Mouse (Mus musculus) heart, embryonic 16.5 days (tissue): ENCODE results near the gene Mob3c. TPM values are rescaled to one million over a fixed set of nuclear protein-coding genes. Genes with fewer than 3 reads are reported as not detected.

Experiments used
- ATAC-seq: fragments of 200-750 bp; cut with Nextera tagmentation; replicated peaks from 2 replicates; pipeline ENCODE4 v1.8.0; 2017; ENCODE audit warnings: moderate number of reproducible peaks; ENCODE audit not compliant: insufficient read depth, low FRiP score; ENCODE audit errors: extremely low read depth
- H3K27ac ChIP-seq: fragments of 300-500 bp; sonication (generic); 2 replicates; pipeline ENCODE4 v1.5.1; 2014; ENCODE audit warnings: mild to moderate bottlenecking, low read length, control low read depth, moderate library complexity
- H3K27me3 ChIP-seq: fragments of 300-500 bp; sonication (generic); 2 replicates; pipeline ENCODE4 v1.6.1; 2014; ENCODE audit warnings: low read length, mixed read lengths; ENCODE audit not compliant: control insufficient read depth, insufficient read depth
- H3K36me3 ChIP-seq: fragments of 300-500 bp; sonication (generic); 2 replicates; pipeline ENCODE4 v1.6.1; 2014; ENCODE audit not compliant: control insufficient read depth, insufficient read depth
- H3K4me1 ChIP-seq: fragments of 300-500 bp; sonication (generic); 2 replicates; pipeline ENCODE4 v1.6.1; 2014; ENCODE audit warnings: low read length, mixed read lengths; ENCODE audit not compliant: control insufficient read depth, insufficient read depth
- H3K4me2 ChIP-seq: fragments of 300-500 bp; sonication (generic); 2 replicates; pipeline ENCODE4 v1.6.1; 2014; ENCODE audit warnings: low read depth, mild to moderate bottlenecking, control low read depth, low read length
- H3K4me3 ChIP-seq: fragments of 300-500 bp; sonication (generic); 2 replicates; pipeline ENCODE4 v1.5.1; 2014; ENCODE audit warnings: mild to moderate bottlenecking, control low read depth, low read length
- H3K9ac ChIP-seq: fragments of 300-500 bp; sonication (generic); 2 replicates; pipeline ENCODE4 v1.6.1; 2014; ENCODE audit warnings: low read length, control low read depth
- H3K9me3 ChIP-seq: fragments of 300-500 bp; sonication (generic); replicated peaks from 2 replicates; pipeline ENCODE4 v1.6.1; 2016; ENCODE audit warnings: low read length; ENCODE audit not compliant: control insufficient read depth
- WGBS: fragments of 180-500 bp; shearing (Covaris S2); extraction: QIAGEN DNeasy Blood & Tissue Kit; methylation state at CpG from one replicate; pipeline ENCODE4 v1.1.7; 2014; 5-methylcytosine and 5-hydroxymethylcytosine counted together
- polyA plus RNA-seq: library from polyadenylated mRNA; unstranded; fragments of >200 nt; fragmentation: Nextera tagmentation; extraction: Ambion mirVana; gene quantifications from 2 replicates; pipeline ENCODE4 v1.2.1, GENCODE M21; 2015

The Mob3c gene
- polyA plus RNA-seq, 1 experiment from 2014 or later: 9.2 TPM

GRCm38 (mm10) chr4:115855609-115856008, 27.7 kb downstream of the Mob3c start:
- Histone ChIP-seq H3K9ac (no peak overlapping the region), H3K27ac (no peak overlapping the region)

GRCm38 (mm10) chr4:115856282-115856681, 28.4 kb downstream of the Mob3c start:
- 54% methylated on average over 4 of the region's 4 CpGs for WGBS
- H3K4me2 ChIP-seq: no peak overlapping the region
- H3K27ac ChIP-seq: no peak overlapping the region
- H3K9ac ChIP-seq: no peak overlapping the region
- no peaks in the 10 kb centered on the region for H3K27me3 ChIP-seq
- peaks cover 17% of the 10 kb centered on the region for H3K36me3 ChIP-seq
- H3K9me3 ChIP-seq: no peaks in the 10 kb centered on the region
- peaks cover 2% of the 10 kb centered on the region; the same call in 1 of the 2 replicates for H3K4me1 ChIP-seq
- no peak for ATAC-seq
- no peak overlapping the region for H3K4me3 ChIP-seq

More at GRCm38 (mm10) chr4:115855609-115856008, 27.7 kb downstream of the Mob3c start:
- peaks cover 2% of the 10 kb centered on the region; the same call in 1 of the 2 replicates for H3K4me1 ChIP-seq
- no peak overlapping the region for H3K4me3 ChIP-seq
- H3K9me3 ChIP-seq: no peaks in the 10 kb centered on the region
- WGBS: 58% methylated on average over 4 of the region's 4 CpGs
- ATAC-seq: no peak
- peaks cover 13% of the 10 kb centered on the region for H3K36me3 ChIP-seq
- H3K27me3 ChIP-seq: no peaks in the 10 kb centered on the region
- no peak overlapping the region for H3K4me2 ChIP-seq

GRCm38 (mm10) chr4:115857293-115857883, 29.5 kb downstream of the Mob3c start:
- Histone ChIP-seq H3K4me3 (no peak overlapping the region), H3K4me1 (peaks cover 2% of the 10 kb centered on the region; the same call in 1 of the 2 replicates), H3K27ac (no peak overlapping the region), H3K4me2 (no peak overlapping the region), H3K9me3 (no peaks in the 10 kb centered on the region), H3K9ac (no peak overlapping the region), H3K27me3 (no peaks in the 10 kb centered on the region), H3K36me3 (peaks cover 19% of the 10 kb centered on the region)
- WGBS: 71% methylated on average over 9 of the region's 9 CpGs
- no peak for ATAC-seq

GRCm38 (mm10) chr4:115863352-115863751, 35.5 kb downstream of the Mob3c start:
- Histone ChIP-seq H3K4me2 (no peak overlapping the region), H3K4me3 (no peak overlapping the region), H3K27ac (no peak overlapping the region), H3K9me3 (no peaks in the 10 kb centered on the region), H3K27me3 (no peaks in the 10 kb centered on the region), H3K4me1 (no peaks in the 10 kb centered on the region), H3K36me3 (peaks cover 22% of the 10 kb centered on the region), H3K9ac (no peak overlapping the region)
- no peak for ATAC-seq
- 82% methylated on average over 7 of the region's 7 CpGs for WGBS

GRCm38 (mm10) chr4:115863880-115864279, 36.0 kb downstream of the Mob3c start:
- Histone ChIP-seq H3K36me3 (peaks cover 22% of the 10 kb centered on the region), H3K4me2 (no peak overlapping the region), H3K9me3 (no peaks in the 10 kb centered on the region), H3K4me1 (no peaks in the 10 kb centered on the region), H3K4me3 (no peak overlapping the region), H3K9ac (no peak overlapping the region), H3K27me3 (no peaks in the 10 kb centered on the region), H3K27ac (no peak overlapping the region)
- no peak for ATAC-seq
- WGBS: 65% methylated on average over 10 of the region's 10 CpGs

DNA sequence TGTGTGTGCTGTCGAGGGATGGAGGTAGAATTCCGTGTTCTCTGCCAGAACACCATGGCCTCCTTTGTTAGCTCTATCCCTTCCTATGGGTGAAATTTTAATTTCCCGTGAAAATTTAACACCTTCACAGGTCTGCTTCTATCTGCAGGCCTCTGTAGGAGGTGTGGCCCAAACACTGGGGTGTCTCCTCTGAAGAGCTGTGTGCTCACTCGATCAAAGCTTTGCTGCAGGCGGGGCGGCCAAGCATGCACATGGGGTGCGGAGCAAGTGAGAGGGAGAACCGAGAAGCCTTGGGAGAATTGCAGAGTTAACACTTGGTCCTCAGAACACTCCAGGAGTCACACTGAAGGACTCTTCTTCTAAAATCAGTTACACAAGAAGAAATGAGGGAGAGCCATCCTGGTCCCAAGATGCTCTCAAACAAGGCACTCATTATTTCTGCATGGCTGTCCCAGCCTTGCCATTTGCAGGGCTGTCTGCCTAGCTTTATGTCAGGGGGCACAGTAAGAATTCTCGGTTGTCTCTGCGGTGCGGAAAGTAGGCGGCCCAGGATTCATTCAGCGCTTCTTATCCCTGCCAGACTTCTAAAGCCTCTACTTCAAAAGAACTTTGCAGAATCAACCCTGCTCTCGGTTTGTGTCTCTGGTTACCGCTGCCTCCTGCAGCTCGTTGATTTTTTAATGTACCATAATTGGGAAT, 41.8 kb downstream of the Mob3c start:
- Histone ChIP-seq H3K4me3 (no peak overlapping the region), H3K9me3 (no peaks in the 10 kb centered on the region), H3K9ac (no peak overlapping the region), H3K36me3 (peaks cover 24% of the 10 kb centered on the region), H3K4me1 (no peaks in the 10 kb centered on the region), H3K27me3 (no peaks in the 10 kb centered on the region), H3K4me2 (no peak overlapping the region), H3K27ac (no peak overlapping the region)
- no peak for ATAC-seq
- 54% methylated on average over 16 of the region's 16 CpGs for WGBS

DNA sequence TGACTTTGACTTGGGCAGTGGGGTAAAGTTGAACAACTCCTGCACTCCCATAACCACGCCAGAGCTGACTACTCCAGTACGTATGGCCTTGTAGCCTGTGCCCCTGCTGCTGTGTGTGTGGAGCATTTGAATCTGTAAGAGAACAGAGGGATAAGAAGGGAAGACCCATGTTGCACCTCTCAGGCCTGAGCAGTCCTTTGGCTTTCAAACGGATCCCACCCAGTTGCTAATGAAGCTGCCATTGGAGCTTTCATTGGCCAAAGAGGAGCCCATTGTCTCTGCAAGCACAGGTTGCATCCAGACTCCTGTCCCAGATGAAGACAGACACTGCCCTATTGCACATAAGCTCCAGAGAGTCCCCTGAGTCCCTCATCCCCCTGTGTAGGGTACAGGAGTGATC, 45.3 kb downstream of the Mob3c start:
- Histone ChIP-seq H3K9me3 (no peaks in the 10 kb centered on the region), H3K4me1 (peaks cover 2% of the 10 kb centered on the region; the same call in 1 of the 2 replicates), H3K4me3 (no peak overlapping the region), H3K36me3 (peaks cover 21% of the 10 kb centered on the region), H3K4me2 (no peak overlapping the region), H3K9ac (no peak overlapping the region), H3K27me3 (no peaks in the 10 kb centered on the region), H3K27ac (no peak overlapping the region)
- ATAC-seq: no peak
- 86% methylated on average over 3 of the region's 3 CpGs for WGBS

DNA sequence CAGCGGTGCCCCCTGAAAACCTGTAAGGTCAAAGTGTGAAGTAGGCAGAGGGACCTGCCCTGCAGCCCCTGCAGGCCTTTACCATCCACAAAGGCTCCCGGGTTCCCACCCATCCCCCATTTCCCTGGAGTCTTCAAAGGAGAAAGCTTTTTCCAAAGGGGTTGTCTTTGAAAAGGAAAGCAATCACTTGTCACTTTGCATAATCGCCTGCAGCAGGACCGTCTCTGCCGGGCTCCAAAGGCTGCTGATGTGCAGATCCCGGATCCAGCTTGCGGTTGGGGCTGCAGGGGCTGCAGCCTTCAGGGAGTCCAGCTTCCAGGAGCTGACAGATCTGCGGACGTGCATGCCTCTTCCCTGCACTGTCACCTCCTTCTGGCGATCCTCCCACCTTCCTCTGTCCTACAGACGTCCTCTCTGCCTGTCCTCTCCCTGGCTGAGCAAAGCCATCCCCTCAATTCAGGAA, 50.4 kb downstream of the Mob3c start:
- H3K36me3 ChIP-seq: peaks cover 10% of the 10 kb centered on the region
- no peak overlapping the region for H3K4me3 ChIP-seq
- H3K9me3 ChIP-seq: no peaks in the 10 kb centered on the region
- WGBS: 13% methylated on average over 11 of the region's 11 CpGs
- H3K4me1 ChIP-seq: peaks cover 5% of the 10 kb centered on the region; the same call in 1 of the 2 replicates
- H3K9ac ChIP-seq: 0 out of 2 replicates have a peak overlapping the region, but pooled peaks have one; percentile 8
- ATAC-seq: peak; percentile 61
- H3K4me2 ChIP-seq: peak overlapping the region; percentile 45
- H3K27ac ChIP-seq: no peak overlapping the region
- no peaks in the 10 kb centered on the region for H3K27me3 ChIP-seq

DNA sequence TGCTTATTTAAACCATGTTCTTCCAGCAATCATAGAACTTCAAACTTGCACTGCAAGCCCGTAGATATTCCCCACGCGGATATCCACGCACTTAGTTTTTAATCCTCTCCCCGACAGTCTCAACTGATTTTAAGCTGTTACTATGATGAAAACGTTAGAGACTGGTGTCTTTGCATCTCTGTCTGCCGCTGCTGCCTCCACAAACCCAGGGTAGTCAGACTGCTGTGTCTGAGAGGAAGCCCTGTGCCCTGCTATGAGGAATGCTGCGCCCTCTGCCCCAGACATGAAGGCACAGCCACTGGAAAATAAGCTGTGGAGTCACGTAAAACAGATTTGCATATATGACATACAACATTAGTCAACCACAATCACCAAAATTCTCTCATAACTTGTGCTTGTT, 50.9 kb downstream of the Mob3c start:
- WGBS: 54% methylated on average over 9 of the region's 9 CpGs
- Histone ChIP-seq H3K4me3 (no peak overlapping the region), H3K9me3 (no peaks in the 10 kb centered on the region), H3K4me2 (no peak overlapping the region), H3K27me3 (no peaks in the 10 kb centered on the region), H3K27ac (no peak overlapping the region), H3K9ac (no peak overlapping the region), H3K4me1 (peaks cover 5% of the 10 kb centered on the region; the same call in 1 of the 2 replicates), H3K36me3 (peaks cover 6% of the 10 kb centered on the region; the same call in 1 of the 2 replicates)
- ATAC-seq: no peak
